Mouse (Mus musculus) adrenal gland (tissue): ENCODE measurements around the gene Ndufs7.

Source experiments
- intact Hi-C: fragments of 180-260 bp; cut with DNase I; formaldehyde crosslinking; loops from one replicate; pipeline ENCODE4 v1.15.1; 2025

The Ndufs7 gene

GRCm38 (mm10) chr10:80261585-80261968 lies 12.7 kb downstream of the Ndufs7 start:
- intact Hi-C loops, result no loop called here

DNA sequence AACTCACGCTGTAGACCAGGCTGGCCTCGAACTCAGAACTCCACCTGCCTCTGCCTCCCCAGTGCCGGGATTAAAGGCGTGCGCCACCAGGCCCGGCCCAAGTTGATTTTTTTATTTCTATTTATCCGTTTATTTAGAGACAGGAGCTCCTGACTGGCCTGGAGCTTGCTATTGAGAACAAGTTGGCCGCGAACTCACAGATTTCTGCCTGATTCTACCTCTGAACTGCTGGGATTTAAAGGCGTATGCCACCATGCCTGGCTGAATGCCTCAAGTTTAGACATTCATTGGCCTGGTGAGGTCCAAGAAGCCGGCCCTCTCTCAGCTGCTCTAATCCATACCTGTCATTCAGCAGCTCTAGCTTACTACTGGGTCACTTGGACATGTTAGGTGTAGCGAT lies 13.2 kb downstream of the Ndufs7 start:
- intact Hi-C loops, result no loop called here

DNA sequence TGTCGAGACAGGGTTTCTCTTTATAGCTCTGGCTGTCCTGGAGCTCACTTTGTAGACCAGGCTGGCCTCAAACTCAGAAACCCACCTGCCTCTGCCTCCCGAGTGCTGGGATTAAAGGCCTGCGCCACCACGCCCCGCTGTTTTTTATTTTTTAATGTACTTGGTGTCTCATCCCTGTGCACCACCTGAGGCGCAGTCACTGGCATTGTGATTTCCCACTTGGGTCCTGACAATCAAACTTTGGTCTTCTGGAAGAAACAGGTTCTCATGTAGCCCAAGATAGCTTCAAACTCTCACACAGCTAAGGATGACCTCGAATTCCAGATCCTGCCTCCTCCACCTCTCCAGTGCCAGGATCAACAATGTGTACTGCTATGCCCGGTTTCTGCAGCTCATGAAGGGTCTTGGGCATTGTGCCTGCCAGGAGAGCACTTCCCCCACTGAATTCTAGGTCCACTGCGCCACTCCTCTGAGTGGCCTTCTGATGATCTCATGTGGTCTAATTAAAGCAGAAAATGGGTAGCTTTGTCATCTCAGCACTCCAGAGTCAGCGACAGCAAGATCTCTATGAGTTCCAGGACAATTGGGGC lies 13.9 kb downstream of the Ndufs7 start:
- intact Hi-C loops, result no loop called here

DNA sequence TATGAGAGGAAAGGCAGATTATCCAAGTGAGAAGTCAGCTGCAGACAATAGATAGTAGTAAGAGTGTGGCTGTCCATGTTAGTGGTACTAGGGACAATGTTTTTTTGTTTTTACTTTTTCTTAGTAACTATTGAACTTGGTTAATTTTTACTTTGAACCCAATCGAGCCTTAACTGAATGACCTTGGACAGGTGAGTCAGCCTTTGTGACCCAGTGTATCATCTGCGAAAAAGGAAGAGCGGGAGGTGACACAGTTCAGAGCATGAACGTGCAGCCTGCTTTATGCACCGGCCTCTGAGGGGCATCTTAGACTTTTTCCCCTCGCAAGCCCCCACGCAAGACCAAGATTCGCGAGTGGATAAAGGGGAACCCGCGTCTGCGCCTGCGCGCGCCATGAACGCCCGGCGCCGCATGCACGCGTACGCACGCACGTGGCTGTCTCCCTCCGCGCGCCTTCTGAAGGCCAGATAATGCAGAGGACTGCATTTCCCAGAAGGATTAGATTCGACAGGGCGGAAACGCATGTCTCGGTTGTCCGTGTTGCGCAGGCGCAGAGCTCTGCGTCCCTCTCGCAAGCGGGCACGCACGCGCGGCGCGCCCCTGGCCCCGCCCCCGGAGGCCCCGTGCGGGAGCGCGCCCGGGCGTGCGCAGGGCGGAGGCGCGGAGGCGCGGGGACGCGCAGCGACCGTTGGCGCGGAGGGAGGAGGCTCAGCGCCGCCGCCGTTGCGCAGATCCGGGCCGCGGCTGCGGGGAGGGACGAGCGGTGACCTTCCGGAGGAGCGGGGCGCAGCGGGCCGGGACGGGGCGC lies 15.6 kb downstream of the Ndufs7 start:
- intact Hi-C loops, result no loop called here

GRCm38 (mm10) chr10:80265149-80265486 lies 16.2 kb downstream of the Ndufs7 start:
- intact Hi-C loops, result no loop called here

DNA sequence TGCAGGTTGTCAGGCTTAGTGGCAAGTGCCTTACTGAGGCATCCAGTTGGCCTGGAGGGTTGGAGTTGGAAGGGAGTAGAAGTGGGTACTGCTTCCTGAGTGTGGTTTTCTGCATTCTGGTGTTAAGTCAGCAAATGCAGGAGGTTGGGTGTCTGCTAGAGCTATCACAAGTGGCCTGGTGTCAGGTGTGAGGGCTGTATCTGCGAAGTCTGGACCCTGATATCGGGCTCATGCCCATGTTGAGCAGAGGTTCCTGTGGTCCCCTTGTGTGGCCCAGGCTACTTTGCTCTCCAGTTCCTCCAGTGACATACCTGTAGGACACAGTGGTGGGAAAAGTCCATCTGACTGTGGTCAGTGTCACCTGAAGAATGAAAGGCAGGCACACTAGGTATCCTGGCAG lies 21.2 kb downstream of the Ndufs7 start:
- intact Hi-C loops, result no loop called here

GRCm38 (mm10) chr10:80270734-80271181 lies 21.8 kb downstream of the Ndufs7 start:
- intact Hi-C loops, result no loop called here

GRCm38 (mm10) chr10:80271186-80271843 lies 22.4 kb downstream of the Ndufs7 start:
- intact Hi-C loops, result no loop called here

- intact Hi-C loops, result no loop called here
These were observed 23.1 kb downstream of the Ndufs7 start for GRCm38 (mm10) chr10:80271870-80272585.

GRCm38 (mm10) chr10:80273847-80274246 lies 24.9 kb downstream of the Ndufs7 start:
- intact Hi-C loops, result no loop called here

DNA sequence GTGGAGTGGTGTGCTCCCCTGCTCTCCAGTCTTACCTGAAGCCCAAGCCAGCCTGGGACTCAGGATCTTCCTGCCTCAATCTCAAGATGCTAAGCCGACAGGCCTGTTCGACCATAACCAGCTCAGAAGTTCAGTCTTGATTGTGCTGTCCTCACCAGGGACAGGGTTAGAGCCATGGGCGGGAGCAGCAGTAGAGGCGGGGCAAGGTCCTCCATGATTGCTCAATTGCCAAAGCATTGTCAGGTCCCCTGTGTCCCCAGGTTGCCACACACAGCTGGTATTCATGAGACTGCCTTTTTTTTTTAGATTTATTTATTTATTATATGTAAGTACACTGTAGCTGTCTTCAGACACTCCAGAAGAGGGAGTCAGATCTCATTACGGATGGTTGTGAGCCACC lies 27.3 kb downstream of the Ndufs7 start:
- intact Hi-C loops, result no loop called here

DNA sequence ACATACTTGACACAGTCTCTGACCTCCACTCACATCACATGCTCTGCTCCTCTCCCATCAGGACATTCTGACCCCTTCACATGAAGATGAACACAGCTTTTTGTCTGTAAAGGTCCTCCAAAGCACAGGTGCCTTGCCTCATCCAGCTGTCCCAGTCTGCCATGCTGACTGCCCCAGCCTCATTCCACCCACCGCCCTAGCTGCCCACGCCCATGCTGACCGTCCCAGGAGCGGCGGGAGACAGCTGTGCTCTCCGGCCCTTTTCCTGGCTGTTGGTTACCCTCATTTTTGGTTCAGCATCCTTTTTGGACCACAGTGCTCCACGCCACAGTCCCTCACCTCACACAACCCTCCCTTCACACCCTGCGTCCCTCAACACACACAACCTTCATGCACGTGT lies 29.5 kb downstream of the Ndufs7 start:
- intact Hi-C loops, result no loop called here

- intact Hi-C loops, result no loop called here
These were observed 30.4 kb downstream of the Ndufs7 start for GRCm38 (mm10) chr10:80279273-80279672.

DNA sequence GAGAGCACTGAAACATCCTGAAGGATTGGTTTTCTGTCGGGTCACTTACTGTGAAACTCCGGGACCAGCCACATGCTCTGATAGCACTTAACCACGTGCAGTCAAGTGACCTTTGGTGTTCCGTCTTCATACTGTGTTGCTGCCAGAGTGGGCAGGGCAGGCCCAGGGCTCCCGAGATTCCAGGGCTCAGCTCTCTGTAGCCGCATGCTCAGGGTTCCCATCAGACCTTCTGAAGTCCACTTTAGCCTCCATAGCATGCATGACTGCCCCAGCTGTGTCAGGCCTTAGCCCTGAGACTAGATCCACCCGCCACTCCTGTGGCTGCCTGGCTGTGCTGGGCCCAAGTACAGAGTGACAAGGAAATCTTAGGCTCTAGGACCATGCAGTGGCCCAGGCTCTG lies 32.4 kb downstream of the Ndufs7 start:
- intact Hi-C loops, result no loop called here

- intact Hi-C loops, result no loop called here
These were observed 33.0 kb downstream of the Ndufs7 start for GRCm38 (mm10) chr10:80281921-80282371.

- intact Hi-C loops, result no loop called here
These were observed 33.8 kb downstream of the Ndufs7 start for GRCm38 (mm10) chr10:80282481-80283441.

- intact Hi-C loops, result no loop called here
These were observed 36.5 kb downstream of the Ndufs7 start for GRCm38 (mm10) chr10:80285222-80286070.

DNA sequence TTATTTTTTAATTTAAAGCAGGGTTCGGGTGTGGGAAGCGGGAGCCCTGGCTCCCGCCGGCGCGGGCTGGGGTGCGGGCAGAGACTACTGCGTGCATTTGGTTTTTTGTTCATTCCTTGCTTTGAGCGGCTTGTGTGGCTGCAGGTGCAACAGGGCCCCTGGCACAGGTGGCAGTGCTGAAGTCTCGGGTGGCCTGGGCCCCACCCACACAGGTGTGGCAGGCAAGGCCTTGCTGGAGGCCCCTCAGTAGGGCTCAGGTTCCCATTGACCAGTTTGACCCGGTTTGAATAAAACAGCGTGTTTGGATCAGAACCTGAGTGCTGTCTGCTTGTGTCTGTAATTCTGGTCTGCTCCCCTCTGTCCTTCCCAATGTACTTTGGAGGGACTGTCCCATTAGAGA lies 39.2 kb downstream of the Ndufs7 start:
- intact Hi-C loops, result no loop called here

- intact Hi-C loops, result no loop called here
These were observed 39.7 kb downstream of the Ndufs7 start for GRCm38 (mm10) chr10:80288657-80289056.
